Mouse (Mus musculus): ENCODE measurements around the gene Usp35. TPM values are rescaled to one million over a fixed set of nuclear protein-coding genes. Genes with fewer than 3 reads are reported as not detected.
A peak's percentile ranks its signal among the peaks of the same experiment; 100 is the strongest.

The Usp35 gene
- total and polyA plus RNA-seq, 3 experiments: 0.09 to 1.1 TPM; not detected in 1

- no peak for TF ChIP-seq GATA1 (IDR thresholded peaks at IDR 0.05; ENCODE audit: borderline replicate concordance, low read length)
- TF ChIP-seq CTCF (IDR thresholded peaks at IDR 0.05; ENCODE audit: low read depth, low read length): no peak
- TF ChIP-seq TAL1 (conservative IDR thresholded peaks at IDR 0.05; ENCODE audit: low read depth, low read length): no peak
- no peak for TF ChIP-seq POLR2AphosphoS5 (IDR thresholded peaks at IDR 0.05; ENCODE audit: insufficient replicate concordance, low read depth, low read length)
- TF ChIP-seq GATA2 (IDR thresholded peaks at IDR 0.05; ENCODE audit: borderline replicate concordance, low read depth, low read length): no peak
- Histone ChIP-seq H3K9me3 (replicated peaks) (no peaks in the 10 kb centered on the region), H3K36me3 (replicated peaks) (peaks cover 94% of the 10 kb centered on the region), H3K4me1 (ENCODE audit: insufficient read depth, low read depth, low read length) (peaks cover 34% of the 10 kb centered on the region), H3K27me3 (ENCODE audit: insufficient read depth, low read length) (no peaks in the 10 kb centered on the region), H3K4me3 (ENCODE audit: low read depth, low read length) (no peak overlapping the region)
- no peak for DNase-seq (ENCODE audit: low spot score)
- ATAC-seq (ENCODE audit: extremely low read depth, insufficient number of reproducible peaks, low FRiP score, poor library complexity, severe bottlenecking): no peak
These were observed 30.5 kb downstream of the Usp35 start for GRCm38 (mm10) chr7:97301321-97301720.

GRCm38 (mm10) chr7:97300914-97301313 lies 30.9 kb downstream of the Usp35 start:
- no peaks in the 10 kb centered on the region for H3K9me3 ChIP-seq (replicated peaks)
- peaks cover 90% of the 10 kb centered on the region for H3K36me3 ChIP-seq (replicated peaks)
- H3K27me3 ChIP-seq (ENCODE audit: insufficient read depth, low read length): no peaks in the 10 kb centered on the region
- ATAC-seq (ENCODE audit: extremely low read depth, insufficient number of reproducible peaks, low FRiP score, poor library complexity, severe bottlenecking) (no peak), DNase-seq (ENCODE audit: low spot score) (no peak)
- no peak for TF ChIP-seq TAL1 (conservative IDR thresholded peaks at IDR 0.05; ENCODE audit: low read depth, low read length)
- no peak for TF ChIP-seq CTCF (IDR thresholded peaks at IDR 0.05; ENCODE audit: low read depth, low read length)
- no peak for TF ChIP-seq POLR2AphosphoS5 (IDR thresholded peaks at IDR 0.05; ENCODE audit: insufficient replicate concordance, low read depth, low read length)
- TF ChIP-seq GATA1 (IDR thresholded peaks at IDR 0.05; ENCODE audit: borderline replicate concordance, low read length): no peak
- TF ChIP-seq GATA2 (IDR thresholded peaks at IDR 0.05; ENCODE audit: borderline replicate concordance, low read depth, low read length): no peak
- no peak overlapping the region for H3K4me3 ChIP-seq (ENCODE audit: low read depth, low read length)
- H3K4me1 ChIP-seq (ENCODE audit: insufficient read depth, low read depth, low read length): peaks cover 34% of the 10 kb centered on the region

GRCm38 (mm10) chr7:97298943-97299342 lies 32.9 kb downstream of the Usp35 start:
- H3K27me3 ChIP-seq (ENCODE audit: insufficient read depth, low read length): no peaks in the 10 kb centered on the region
- no peaks in the 10 kb centered on the region for H3K9me3 ChIP-seq (replicated peaks)
- TF ChIP-seq TAL1 (conservative IDR thresholded peaks at IDR 0.05; ENCODE audit: low read depth, low read length): no peak
- TF ChIP-seq POLR2AphosphoS5 (IDR thresholded peaks at IDR 0.05; ENCODE audit: insufficient replicate concordance, low read depth, low read length): no peak
- TF ChIP-seq GATA2 (IDR thresholded peaks at IDR 0.05; ENCODE audit: borderline replicate concordance, low read depth, low read length): no peak
- no peak for TF ChIP-seq GATA1 (IDR thresholded peaks at IDR 0.05; ENCODE audit: borderline replicate concordance, low read length)
- no peak for TF ChIP-seq CTCF (IDR thresholded peaks at IDR 0.05; ENCODE audit: low read depth, low read length)
- peaks cover 34% of the 10 kb centered on the region for H3K4me1 ChIP-seq (ENCODE audit: insufficient read depth, low read depth, low read length)
- peaks cover 74% of the 10 kb centered on the region for H3K36me3 ChIP-seq (replicated peaks)
- ATAC-seq (ENCODE audit: extremely low read depth, insufficient number of reproducible peaks, low FRiP score, poor library complexity, severe bottlenecking): no peak
- H3K4me3 ChIP-seq (ENCODE audit: low read depth, low read length): no peak overlapping the region
- no peak for DNase-seq (ENCODE audit: low spot score)

- Histone ChIP-seq H3K4me3 (ENCODE audit: low read depth, low read length) (no peak overlapping the region), H3K9me3 (replicated peaks) (no peaks in the 10 kb centered on the region), H3K36me3 (replicated peaks) (peaks cover 70% of the 10 kb centered on the region), H3K4me1 (ENCODE audit: insufficient read depth, low read depth, low read length) (peaks cover 34% of the 10 kb centered on the region), H3K27me3 (ENCODE audit: insufficient read depth, low read length) (no peaks in the 10 kb centered on the region)
- ATAC-seq (ENCODE audit: extremely low read depth, insufficient number of reproducible peaks, low FRiP score, poor library complexity, severe bottlenecking): no peak
- DNase-seq (ENCODE audit: low spot score): no peak
- no peak for TF ChIP-seq CTCF (IDR thresholded peaks at IDR 0.05; ENCODE audit: low read depth, low read length)
- no peak for TF ChIP-seq GATA1 (IDR thresholded peaks at IDR 0.05; ENCODE audit: borderline replicate concordance, low read length)
- TF ChIP-seq GATA2 (IDR thresholded peaks at IDR 0.05; ENCODE audit: borderline replicate concordance, low read depth, low read length): no peak
- no peak for TF ChIP-seq POLR2AphosphoS5 (IDR thresholded peaks at IDR 0.05; ENCODE audit: insufficient replicate concordance, low read depth, low read length)
- TF ChIP-seq TAL1 (conservative IDR thresholded peaks at IDR 0.05; ENCODE audit: low read depth, low read length): no peak
These were observed 33.5 kb downstream of the Usp35 start for GRCm38 (mm10) chr7:97298279-97298678.

GRCm38 (mm10) chr7:97297466-97297865 lies 34.4 kb downstream of the Usp35 start:
- Histone ChIP-seq H3K4me3 (ENCODE audit: low read depth, low read length) (no peak overlapping the region), H3K36me3 (replicated peaks) (peaks cover 67% of the 10 kb centered on the region), H3K4me1 (ENCODE audit: insufficient read depth, low read depth, low read length) (peaks cover 38% of the 10 kb centered on the region), H3K9me3 (replicated peaks) (no peaks in the 10 kb centered on the region), H3K27me3 (ENCODE audit: insufficient read depth, low read length) (no peaks in the 10 kb centered on the region)
- DNase-seq (ENCODE audit: low spot score): no peak
- ATAC-seq (ENCODE audit: extremely low read depth, insufficient number of reproducible peaks, low FRiP score, poor library complexity, severe bottlenecking): peak; percentile 45; the same call in 1 of the 2 replicates
- peak; percentile 72 for TF ChIP-seq CTCF (IDR thresholded peaks at IDR 0.05; ENCODE audit: low read depth, low read length)
- no peak for TF ChIP-seq POLR2AphosphoS5 (IDR thresholded peaks at IDR 0.05; ENCODE audit: insufficient replicate concordance, low read depth, low read length)

GRCm38 (mm10) chr7:97296986-97297385 lies 34.8 kb downstream of the Usp35 start:
- Histone ChIP-seq H3K27me3 (ENCODE audit: insufficient read depth, low read length) (no peaks in the 10 kb centered on the region), H3K36me3 (replicated peaks) (peaks cover 67% of the 10 kb centered on the region), H3K9me3 (replicated peaks) (no peaks in the 10 kb centered on the region), H3K4me1 (ENCODE audit: insufficient read depth, low read depth, low read length) (peaks cover 43% of the 10 kb centered on the region), H3K4me3 (ENCODE audit: low read depth, low read length) (no peak overlapping the region)
- DNase-seq (ENCODE audit: low spot score) (no peak), ATAC-seq (ENCODE audit: extremely low read depth, insufficient number of reproducible peaks, low FRiP score, poor library complexity, severe bottlenecking) (no peak)
- TF ChIP-seq POLR2AphosphoS5 (IDR thresholded peaks at IDR 0.05; ENCODE audit: insufficient replicate concordance, low read depth, low read length): no peak
- TF ChIP-seq TAL1 (conservative IDR thresholded peaks at IDR 0.05; ENCODE audit: low read depth, low read length): no peak
- TF ChIP-seq GATA2 (IDR thresholded peaks at IDR 0.05; ENCODE audit: borderline replicate concordance, low read depth, low read length): no peak
- TF ChIP-seq GATA1 (IDR thresholded peaks at IDR 0.05; ENCODE audit: borderline replicate concordance, low read length): no peak
- TF ChIP-seq CTCF (IDR thresholded peaks at IDR 0.05; ENCODE audit: low read depth, low read length): no peak

Data from G1E (cell line).